Mouse (Mus musculus): ENCODE measurements around the gene Hoxa2. TPM values are rescaled to one million over a fixed set of nuclear protein-coding genes. Genes with fewer than 3 reads are reported as not detected.

Gene Hoxa2
- total RNA-seq, 1 experiment from 2014 or later, result not detected

- no peak for ATAC-seq (replicated peaks; ENCODE audit: insufficient number of reproducible peaks, low FRiP score, low TSS enrichment, poor library complexity, severe bottlenecking)
These were observed 5.0 kb upstream of the Hoxa2 start for GRCm38 (mm10) chr6:52169499-52170165.

GRCm38 (mm10) chr6:52168191-52169055 is 3.8 kb upstream of the Hoxa2 start:
- ATAC-seq (replicated peaks; ENCODE audit: insufficient number of reproducible peaks, low FRiP score, low TSS enrichment, poor library complexity, severe bottlenecking), result no peak

DNA sequence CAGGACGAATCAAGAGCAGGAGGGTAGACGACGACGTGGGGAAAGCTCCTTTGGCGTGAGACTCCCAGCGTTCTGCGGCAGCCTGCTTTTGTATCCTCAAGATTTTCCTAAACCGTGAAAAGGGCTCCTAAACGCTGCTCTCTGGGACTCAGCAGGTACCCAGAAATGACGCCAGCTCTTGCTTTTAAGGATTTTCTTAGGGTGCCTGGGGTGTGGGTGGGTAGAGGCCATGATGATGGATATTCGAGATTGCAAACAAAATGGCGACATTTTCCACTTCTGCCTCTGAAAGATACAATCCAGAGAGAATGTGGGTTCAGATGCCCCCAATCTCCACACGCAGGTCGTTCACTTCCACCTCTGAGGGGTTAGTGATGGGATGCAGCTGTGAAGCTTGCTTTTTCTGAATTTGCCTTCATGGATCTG is 3.1 kb upstream of the Hoxa2 start:
- ATAC-seq (replicated peaks; ENCODE audit: insufficient number of reproducible peaks, low FRiP score, low TSS enrichment, poor library complexity, severe bottlenecking), result no peak

GRCm38 (mm10) chr6:52167176-52167575 is 2.5 kb upstream of the Hoxa2 start:
- no peak for ATAC-seq (replicated peaks; ENCODE audit: insufficient number of reproducible peaks, low FRiP score, low TSS enrichment, poor library complexity, severe bottlenecking)

GRCm38 (mm10) chr6:52166431-52167077 is 1.9 kb upstream of the Hoxa2 start:
- no peak for ATAC-seq (replicated peaks; ENCODE audit: insufficient number of reproducible peaks, low FRiP score, low TSS enrichment, poor library complexity, severe bottlenecking)

GRCm38 (mm10) chr6:52165441-52166370 is 1.1 kb upstream of the Hoxa2 start:
- ATAC-seq (replicated peaks; ENCODE audit: insufficient number of reproducible peaks, low FRiP score, low TSS enrichment, poor library complexity, severe bottlenecking), result no peak

DNA sequence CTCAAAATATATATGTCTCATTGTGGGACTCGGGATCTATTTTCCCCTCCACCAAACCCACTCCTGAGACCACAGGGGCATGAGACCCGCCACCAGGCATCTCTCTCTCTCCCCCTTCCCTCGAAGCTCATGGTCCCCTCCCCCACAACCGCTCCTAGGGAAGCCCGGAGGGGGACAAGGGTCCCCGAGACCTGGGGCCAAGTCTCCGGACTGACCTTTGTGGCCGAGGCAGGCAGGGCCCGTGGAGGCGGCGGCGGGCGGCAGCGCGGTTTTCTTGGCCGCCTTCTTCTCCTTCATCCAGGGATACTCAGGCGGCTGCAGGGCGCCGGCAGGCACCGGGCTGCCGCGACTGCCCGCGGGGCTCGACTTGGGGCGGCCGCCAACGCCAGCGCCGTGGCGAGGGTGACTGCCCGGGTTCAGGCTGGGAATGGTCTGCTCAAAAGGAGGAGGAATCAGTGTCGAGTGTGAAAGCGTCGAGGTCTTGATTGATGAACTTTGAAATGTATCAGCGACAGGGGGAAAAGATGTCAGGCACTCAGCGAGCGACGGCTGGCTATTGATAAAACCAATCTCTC is 493 bp downstream of the Hoxa2 start:
- no peak for ATAC-seq (replicated peaks; ENCODE audit: insufficient number of reproducible peaks, low FRiP score, low TSS enrichment, poor library complexity, severe bottlenecking)

- no peak for ATAC-seq (replicated peaks; ENCODE audit: insufficient number of reproducible peaks, low FRiP score, low TSS enrichment, poor library complexity, severe bottlenecking)
These were observed 1.1 kb downstream of the Hoxa2 start for GRCm38 (mm10) chr6:52163366-52164031.

DNA sequence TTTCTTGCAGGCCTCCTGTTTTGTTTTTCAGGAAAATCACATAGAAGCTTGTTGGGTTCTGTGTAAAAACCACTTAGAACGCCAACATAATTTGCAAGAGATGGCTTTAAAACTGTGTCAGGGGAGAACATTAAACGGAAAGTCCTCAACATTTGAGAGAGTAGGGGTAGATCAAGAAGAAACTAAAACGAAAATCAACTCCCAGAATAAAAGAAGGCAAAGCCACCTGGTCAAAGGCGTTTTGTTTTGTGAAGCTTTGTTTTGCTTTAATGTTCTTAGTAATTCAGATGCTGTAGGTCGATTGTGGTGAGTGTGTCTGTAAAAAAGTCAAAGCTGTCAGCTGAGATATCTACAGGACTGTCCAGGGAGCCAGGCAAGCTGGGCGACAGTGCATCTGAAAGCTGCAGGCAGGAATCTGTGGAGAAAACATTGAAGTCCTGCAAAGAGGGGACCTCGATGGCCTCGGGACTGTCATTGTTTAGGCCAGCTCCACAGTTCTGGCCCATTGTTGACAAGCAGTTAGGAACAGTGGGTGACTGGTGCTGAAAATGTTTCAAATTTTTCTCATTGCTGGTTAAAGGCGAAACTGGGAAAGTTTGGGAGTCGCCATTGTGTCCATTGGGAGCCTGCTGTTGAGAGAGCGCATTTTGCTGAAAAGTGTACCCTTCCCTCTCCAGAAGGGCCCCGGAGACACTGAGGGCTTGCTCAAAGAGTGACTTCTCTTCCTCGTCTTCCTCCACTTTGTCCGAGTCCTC is 1.8 kb downstream of the Hoxa2 start:
- no peak for ATAC-seq (replicated peaks; ENCODE audit: insufficient number of reproducible peaks, low FRiP score, low TSS enrichment, poor library complexity, severe bottlenecking)

- ATAC-seq (replicated peaks; ENCODE audit: insufficient number of reproducible peaks, low FRiP score, low TSS enrichment, poor library complexity, severe bottlenecking), result no peak
These were observed 2.6 kb downstream of the Hoxa2 start for GRCm38 (mm10) chr6:52162093-52162380.

- ATAC-seq (replicated peaks; ENCODE audit: insufficient number of reproducible peaks, low FRiP score, low TSS enrichment, poor library complexity, severe bottlenecking), result no peak
These were observed 3.1 kb downstream of the Hoxa2 start for GRCm38 (mm10) chr6:52161336-52162092.

- no peak for ATAC-seq (replicated peaks; ENCODE audit: insufficient number of reproducible peaks, low FRiP score, low TSS enrichment, poor library complexity, severe bottlenecking)
These were observed 3.9 kb downstream of the Hoxa2 start for GRCm38 (mm10) chr6:52160511-52161335.

- no peak for ATAC-seq (replicated peaks; ENCODE audit: insufficient number of reproducible peaks, low FRiP score, low TSS enrichment, poor library complexity, severe bottlenecking)
These were observed 4.7 kb downstream of the Hoxa2 start for GRCm38 (mm10) chr6:52159979-52160378.

DNA sequence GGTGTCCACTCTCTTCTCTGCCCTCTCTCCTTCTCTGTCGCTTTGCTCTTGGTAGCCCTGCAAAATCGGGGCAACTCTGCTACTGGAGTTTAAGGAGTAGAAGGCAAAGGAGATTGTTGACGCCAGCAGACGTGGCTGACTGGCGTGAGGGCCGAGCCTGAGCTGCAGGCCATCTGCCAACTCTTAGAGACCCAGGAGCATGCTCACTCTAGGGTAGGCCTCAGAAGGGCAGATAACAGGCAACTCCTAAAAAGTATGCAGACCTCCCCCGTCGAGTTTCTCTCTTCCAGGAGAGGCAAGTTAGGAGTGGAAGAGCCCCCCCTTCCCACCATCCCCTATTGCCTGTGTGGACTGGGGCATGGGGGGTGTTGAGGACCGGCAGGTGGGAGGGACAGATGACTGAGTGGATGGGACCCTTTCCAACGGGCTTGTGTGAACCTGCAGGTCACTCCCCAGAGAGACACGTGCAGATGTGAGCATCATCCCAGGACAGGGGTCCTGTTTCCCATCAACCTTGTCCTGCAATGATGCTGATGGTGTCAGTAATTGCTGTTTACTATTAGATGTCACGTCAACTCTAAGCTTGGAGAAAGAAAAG is 5.4 kb downstream of the Hoxa2 start:
- ATAC-seq (replicated peaks; ENCODE audit: insufficient number of reproducible peaks, low FRiP score, low TSS enrichment, poor library complexity, severe bottlenecking), result no peak

- peak; percentile 83 for ATAC-seq (replicated peaks; ENCODE audit: insufficient number of reproducible peaks, low FRiP score, low TSS enrichment, poor library complexity, severe bottlenecking)
These were observed 6.2 kb downstream of the Hoxa2 start, which contains the start of gene Hoxa1 for GRCm38 (mm10) chr6:52158276-52159051. Hoxa1 (minus strand) TSS chr6:52158317.
